Mouse (Mus musculus) ES-Bruce4 (cell line): ENCODE results near the gene Gm815. TPM values are rescaled to one million over a fixed set of nuclear protein-coding genes. Genes with fewer than 3 reads are reported as not detected.

Experiments
- H3K27ac ChIP-seq: 2 replicates; pipeline ENCODE4 v1.5.1; 2012; ENCODE audit warnings: low read length, inconsistent platforms; ENCODE audit not compliant: insufficient read depth
- H3K27me3 ChIP-seq: 2 replicates; pipeline ENCODE4 v1.6.1; 2012; ENCODE audit warnings: mild to moderate bottlenecking, low read length, inconsistent platforms; ENCODE audit not compliant: control insufficient read depth, poor library complexity, insufficient read depth, severe bottlenecking
- H3K36me3 ChIP-seq: 2 replicates; pipeline ENCODE4 v1.6.1; 2012; ENCODE audit warnings: inconsistent platforms, mild to moderate bottlenecking, low read length, moderate library complexity; ENCODE audit not compliant: control insufficient read depth, poor library complexity, insufficient read depth, severe bottlenecking
- H3K4me1 ChIP-seq: one replicate; pipeline ENCODE4 v1.8.1; 2011; ENCODE audit warnings: low read length; ENCODE audit not compliant: control insufficient read depth, insufficient read depth
- H3K4me3 ChIP-seq: 2 replicates; pipeline ENCODE4 v1.5.1; 2011; ENCODE audit warnings: low read depth, mild to moderate bottlenecking, low read length
- H3K9ac ChIP-seq: 2 replicates; pipeline ENCODE4 v1.6.1; 2012; ENCODE audit warnings: low read depth, mild to moderate bottlenecking, inconsistent platforms; ENCODE audit not compliant: poor library complexity, severe bottlenecking
- H3K9me3 ChIP-seq: replicated peaks from 2 replicates; pipeline ENCODE4 v1.6.1; 2012; ENCODE audit warnings: mild to moderate bottlenecking, low read length, inconsistent platforms; ENCODE audit not compliant: control insufficient read depth, poor library complexity, insufficient read depth, severe bottlenecking
- CTCF ChIP-seq: IDR thresholded peaks from one replicate; pipeline ENCODE4 v1.8.1; 2011; ENCODE audit warnings: low read depth, low read length
- EP300 ChIP-seq: IDR thresholded peaks from 2 replicates; pipeline ENCODE4 v1.6.1; 2011; ENCODE audit warnings: low read depth, low read length; ENCODE audit not compliant: insufficient read depth
- POLR2A ChIP-seq: IDR thresholded peaks from one replicate; pipeline ENCODE4 v1.8.1; 2011; ENCODE audit warnings: low read length; ENCODE audit not compliant: insufficient read depth
- polyA plus RNA-seq: library from polyadenylated mRNA; stranded (reverse); fragments of >200 nt; gene quantifications from 2 replicates; pipeline ENCODE4 v1.2.4, GENCODE M21; 2011; ENCODE audit warnings: low read depth; ENCODE audit not compliant: missing spikeins, insufficient read depth, insufficient read length

Gm815 gene
- polyA plus RNA-seq, 1 experiment: not detected

DNA sequence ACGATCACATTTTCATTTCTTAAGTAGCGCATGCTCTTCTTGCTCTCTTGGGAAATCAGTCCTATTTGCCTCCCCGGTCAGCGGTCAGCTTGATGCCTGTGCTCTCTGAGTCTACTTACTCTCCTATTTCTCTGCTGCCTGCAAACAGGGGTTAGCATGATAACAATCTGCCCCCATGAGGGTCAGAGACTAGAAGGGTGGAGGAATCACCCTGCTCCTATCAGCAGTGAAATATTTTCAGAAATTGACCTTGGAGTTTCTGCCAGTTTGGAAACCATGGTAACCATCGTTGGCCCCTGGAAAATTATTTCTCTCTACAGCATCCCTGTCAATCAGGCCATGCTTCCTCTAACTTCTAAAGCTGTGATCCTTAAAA is 26.5 kb upstream of the Gm815 start:
- TF ChIP-seq EP300 (no peak), CTCF (no peak), POLR2A (no peak)
- H3K27ac ChIP-seq: no peak overlapping the region
- H3K9me3 ChIP-seq: no peaks in the 10 kb centered on the region
- H3K36me3 ChIP-seq: no peaks in the 10 kb centered on the region
- H3K4me3 ChIP-seq: no peak overlapping the region
- no peak overlapping the region for H3K9ac ChIP-seq
- H3K4me1 ChIP-seq: no peaks in the 10 kb centered on the region
- no peaks in the 10 kb centered on the region for H3K27me3 ChIP-seq

DNA sequence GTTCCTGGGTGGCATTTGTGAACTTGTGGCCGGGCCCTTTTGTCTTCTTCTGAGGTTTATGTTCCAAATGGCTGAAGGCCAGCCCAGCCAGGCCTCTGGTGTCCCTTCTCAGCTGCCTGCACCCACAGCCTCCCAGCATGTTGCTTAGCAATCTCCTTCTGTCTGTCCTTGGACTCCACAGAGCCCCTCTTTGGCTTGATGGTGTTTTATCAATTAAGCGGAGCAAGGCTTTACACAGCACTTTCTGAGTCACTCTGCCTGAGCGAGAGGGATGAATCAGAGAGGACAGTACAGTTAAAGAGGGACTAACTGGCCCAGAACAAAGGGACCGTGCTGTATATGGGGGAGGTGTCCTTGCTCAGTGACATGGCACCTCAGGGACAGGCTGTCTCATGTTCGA is 22.0 kb upstream of the Gm815 start:
- no peaks in the 10 kb centered on the region for H3K27me3 ChIP-seq
- no peaks in the 10 kb centered on the region for H3K4me1 ChIP-seq
- H3K4me3 ChIP-seq: no peak overlapping the region
- H3K9ac ChIP-seq: no peak overlapping the region
- no peaks in the 10 kb centered on the region for H3K36me3 ChIP-seq
- no peak overlapping the region for H3K27ac ChIP-seq
- TF ChIP-seq POLR2A: no peak
- TF ChIP-seq CTCF: no peak
- TF ChIP-seq EP300: no peak
- H3K9me3 ChIP-seq: no peaks in the 10 kb centered on the region

- H3K36me3 ChIP-seq: no peaks in the 10 kb centered on the region
- H3K4me1 ChIP-seq: no peaks in the 10 kb centered on the region
- H3K9me3 ChIP-seq: no peaks in the 10 kb centered on the region
- H3K27ac ChIP-seq: no peak overlapping the region
- H3K9ac ChIP-seq: no peak overlapping the region
- H3K4me3 ChIP-seq: no peak overlapping the region
- TF ChIP-seq POLR2A (no peak), EP300 (no peak), CTCF (no peak)
- H3K27me3 ChIP-seq: no peaks in the 10 kb centered on the region
Observed at GRCm38 (mm10) chr19:26864975-26865690, 20.5 kb upstream of the Gm815 start.

DNA sequence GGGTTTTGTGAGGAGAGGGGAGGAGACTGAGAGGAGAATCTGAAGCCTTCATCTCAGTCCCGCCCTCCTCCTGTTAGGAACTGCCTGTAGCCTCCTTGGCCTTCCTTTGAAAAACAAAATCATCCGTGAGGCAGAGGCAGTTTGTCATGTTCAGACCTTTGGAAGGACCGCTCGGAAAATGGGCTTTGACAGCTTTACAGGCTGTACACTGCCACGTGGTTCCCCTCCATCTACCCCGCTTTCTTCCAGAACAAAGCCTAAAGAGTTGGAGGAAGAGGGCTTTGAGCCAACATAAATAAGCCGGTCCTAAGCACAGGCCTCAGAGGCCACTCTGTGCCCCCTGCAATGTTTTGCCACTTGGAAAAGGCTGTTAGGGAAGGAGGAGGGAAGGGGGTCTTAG is 19.9 kb upstream of the Gm815 start:
- no peak overlapping the region for H3K27ac ChIP-seq
- TF ChIP-seq CTCF (no peak), EP300 (no peak), POLR2A (no peak)
- no peaks in the 10 kb centered on the region for H3K4me1 ChIP-seq
- no peak overlapping the region for H3K4me3 ChIP-seq
- H3K27me3 ChIP-seq: no peaks in the 10 kb centered on the region
- no peak overlapping the region for H3K9ac ChIP-seq
- no peaks in the 10 kb centered on the region for H3K36me3 ChIP-seq
- no peaks in the 10 kb centered on the region for H3K9me3 ChIP-seq

- H3K36me3 ChIP-seq: no peaks in the 10 kb centered on the region
- TF ChIP-seq EP300 (no peak), CTCF (no peak), POLR2A (no peak)
- no peaks in the 10 kb centered on the region for H3K27me3 ChIP-seq
- H3K4me3 ChIP-seq: no peak overlapping the region
- no peaks in the 10 kb centered on the region for H3K9me3 ChIP-seq
- H3K9ac ChIP-seq: no peak overlapping the region
- H3K27ac ChIP-seq: no peak overlapping the region
- H3K4me1 ChIP-seq: peaks cover 2% of the 10 kb centered on the region
Observed at GRCm38 (mm10) chr19:26869591-26869990, 16.1 kb upstream of the Gm815 start.

GRCm38 (mm10) chr19:26870280-26870679 is 15.4 kb upstream of the Gm815 start:
- Histone ChIP-seq H3K4me1 (peaks cover 2% of the 10 kb centered on the region), H3K4me3 (no peak overlapping the region), H3K27ac (no peak overlapping the region), H3K36me3 (no peaks in the 10 kb centered on the region), H3K9me3 (no peaks in the 10 kb centered on the region), H3K27me3 (no peaks in the 10 kb centered on the region), H3K9ac (no peak overlapping the region)
- TF ChIP-seq POLR2A: no peak
- no peak for TF ChIP-seq CTCF
- TF ChIP-seq EP300: no peak
